Mouse (Mus musculus): ENCODE results near the gene Vmn1r52. TPM values are rescaled to one million over a fixed set of nuclear protein-coding genes. Genes with fewer than 3 reads are reported as not detected.
"Not testable (repeated sequence)": the region's sequence is repeated elsewhere in the genome, so short reads cannot be mapped to it uniquely, and the experiment has no call there.

The Vmn1r52 gene
- total RNA-seq (2017), result not detected in 2 replicates

- ATAC-seq (replicated peaks; ENCODE audit: low read depth, poor library complexity, severe bottlenecking), result no peak
These were observed at the start of gene Vmn1r52 for GRCm38 (mm10) chr6:90174508-90174907. Gene Vmn1r52, plus strand, starts transcription at chr6:90174808.

GRCm38 (mm10) chr6:90160139-90160538 lies 14.5 kb upstream of the Vmn1r52 start:
- ATAC-seq (replicated peaks; ENCODE audit: low read depth, poor library complexity, severe bottlenecking), result no peak

- ATAC-seq (replicated peaks; ENCODE audit: low read depth, poor library complexity, severe bottlenecking), result not testable (repeated sequence)
These were observed 27.9 kb downstream of the Vmn1r52 start, which contains the start of gene V1ra8 for GRCm38 (mm10) chr6:90202493-90202892. Gene V1ra8, plus strand, starts transcription at chr6:90202793.

GRCm38 (mm10) chr6:90224338-90224737 lies 49.7 kb downstream of the Vmn1r52 start, which contains the start of gene Vmn1r53:
Gene Vmn1r53, minus strand, starts transcription at chr6:90224438.
- ATAC-seq (replicated peaks; ENCODE audit: low read depth, poor library complexity, severe bottlenecking), result no peak

Other genes starting within 250 kb of the Vmn1r52 start
- gene Vmn1r45, start 234.2 kb upstream of the Vmn1r52 start, total RNA-seq (2017), result not detected in 2 replicates
- gene Vmn1r46, start 205.5 kb upstream of the Vmn1r52 start, total RNA-seq (2017), result not detected in 2 replicates
- not detected in 2 replicates for gene Vmn1r47, start 158.7 kb upstream of the Vmn1r52 start, total RNA-seq (2017)
- gene Vmn1r48, start 138.0 kb upstream of the Vmn1r52 start, total RNA-seq (2017), result not detected in 2 replicates
- not detected in 2 replicates for gene Vmn1r49, start 96.3 kb upstream of the Vmn1r52 start, total RNA-seq (2017)
- gene Vmn1r50, start 73.4 kb upstream of the Vmn1r52 start, total RNA-seq (2017), result not detected in 2 replicates
- not detected in 2 replicates for gene Vmn1r51, start 52.2 kb upstream of the Vmn1r52 start, total RNA-seq (2017)
- gene V1ra8, start 28.0 kb downstream of the Vmn1r52 start, total RNA-seq (2017), result not detected in 2 replicates
- not detected in 2 replicates for gene Vmn1r53, start 49.6 kb downstream of the Vmn1r52 start, total RNA-seq (2017)
- not detected in 2 replicates for gene Vmn1r54, start 71.5 kb downstream of the Vmn1r52 start, total RNA-seq (2017)
- not detected in 2 replicates for gene BC048671, start 126.4 kb downstream of the Vmn1r52 start, total RNA-seq (2017)
- gene Chst13, start 150.4 kb downstream of the Vmn1r52 start, total RNA-seq (2017), result 0.29 TPM in 1 of 2 replicates, not detected in the other
- not detected in 2 replicates for gene Uroc1, start 158.5 kb downstream of the Vmn1r52 start, total RNA-seq (2017)
- gene Zxdc, start 194.7 kb downstream of the Vmn1r52 start, total RNA-seq (2017), result 11.6 and 15.8 TPM in 2 replicates